Mouse (Mus musculus) mesoderm, embryonic 11.5 days (tissue): Measurements from ENCODE around the gene Ptgs1.

ENCODE experiments used
- DNase-seq: peaks from one replicate; pipeline ENCODE4 v3.0.0-alpha.2; 2012; ENCODE audit warnings: low read depth, low spot score

Ptgs1 gene

DNA sequence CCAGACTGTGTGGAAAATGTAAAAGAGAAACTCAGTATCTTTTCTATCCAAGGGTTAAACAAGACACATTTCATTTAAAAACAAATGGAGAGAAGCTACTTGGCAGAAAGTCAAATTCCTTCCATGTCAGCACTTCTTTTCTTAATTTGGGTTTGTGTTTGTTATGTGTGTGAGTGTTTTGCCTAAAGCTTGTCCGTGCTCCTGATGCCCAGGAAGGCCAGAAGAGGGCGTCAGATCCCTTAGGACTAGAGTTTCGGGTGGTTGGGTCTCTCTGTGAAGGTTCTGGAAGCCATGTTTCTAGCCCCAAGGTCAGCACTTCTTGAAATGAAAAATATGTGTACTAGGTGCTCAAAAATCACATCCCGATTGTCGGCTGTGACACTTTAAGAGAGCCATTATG lies 15.8 kb upstream of the Ptgs1 start:
- no peak for DNase-seq

DNA sequence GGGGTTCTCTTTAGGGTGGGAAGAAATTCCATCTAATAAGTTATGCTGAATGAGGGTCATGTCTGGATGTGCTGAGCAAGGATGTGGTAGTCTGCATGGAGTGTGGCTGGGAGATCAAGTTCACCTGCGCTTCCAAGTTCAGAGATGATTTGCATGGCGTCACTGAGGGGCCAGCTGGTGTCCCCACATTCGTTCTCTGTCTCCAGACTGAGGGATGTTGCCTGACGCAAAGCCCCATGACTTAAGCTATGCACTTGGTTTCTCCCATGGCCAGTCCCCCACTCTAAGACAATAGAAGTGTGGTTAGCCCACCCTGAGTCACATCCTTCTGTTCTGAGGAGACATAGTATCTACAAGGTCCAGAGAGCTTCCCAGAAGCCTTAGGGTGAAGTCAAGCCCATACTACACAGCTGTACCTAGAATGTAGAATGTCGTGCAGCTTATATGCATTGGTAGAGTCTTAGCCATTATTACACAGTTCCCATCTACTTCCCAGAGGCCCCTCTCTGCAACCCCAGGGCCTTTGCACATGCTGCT lies 15.0 kb upstream of the Ptgs1 start:
- DNase-seq: no peak

DNA sequence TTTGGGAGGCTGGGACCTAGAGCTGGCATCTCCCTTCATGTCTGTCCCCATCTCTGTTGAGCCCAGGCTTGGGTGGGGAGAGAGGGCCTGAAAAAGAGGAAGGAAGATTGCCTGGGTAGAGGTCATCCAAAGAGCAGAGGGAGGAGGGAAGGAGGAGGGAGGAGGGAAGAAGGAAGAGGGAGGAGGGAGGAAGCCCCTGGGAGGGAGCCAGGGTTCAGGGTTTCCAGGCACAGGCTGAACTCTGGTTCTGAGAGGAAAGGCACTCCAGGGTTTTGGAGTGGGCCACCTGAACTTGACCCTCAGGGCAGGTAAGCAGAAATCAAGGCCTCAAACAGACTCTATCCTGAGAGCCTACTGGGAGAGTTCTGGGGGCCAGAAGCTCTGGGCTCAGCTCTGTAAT lies 13.7 kb upstream of the Ptgs1 start:
- DNase-seq: no peak

DNA sequence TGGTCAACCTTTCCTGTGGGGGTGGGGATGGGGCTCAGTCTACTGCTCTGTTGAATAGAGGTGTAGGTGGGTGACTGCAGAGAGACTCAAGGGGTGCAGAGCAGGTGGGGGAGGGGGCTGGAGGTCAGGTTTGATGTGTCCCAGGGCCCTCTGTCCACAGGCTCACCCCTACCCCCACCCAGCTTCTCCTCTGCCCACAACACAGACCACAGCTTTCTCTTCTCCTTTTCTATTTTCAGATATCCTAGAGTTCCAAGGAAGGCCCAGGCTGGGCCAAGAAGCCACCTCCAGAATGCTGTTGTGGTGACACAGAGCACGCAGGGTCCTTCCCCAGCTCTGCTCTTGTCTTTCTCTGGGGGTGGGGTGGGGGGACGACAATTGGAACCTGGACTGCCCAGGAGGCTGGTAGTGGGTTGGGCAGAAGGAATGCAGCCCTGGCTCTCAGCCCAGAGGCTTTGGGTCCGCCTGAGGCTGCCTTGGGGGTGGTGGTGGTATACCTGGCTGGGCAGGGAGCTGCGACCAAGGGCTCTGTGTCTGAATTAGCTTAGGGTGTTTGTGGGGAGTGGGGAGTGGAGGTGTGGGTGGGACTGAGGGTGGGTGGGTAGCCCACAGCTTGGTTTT lies 13.2 kb upstream of the Ptgs1 start:
- DNase-seq: no peak

DNA sequence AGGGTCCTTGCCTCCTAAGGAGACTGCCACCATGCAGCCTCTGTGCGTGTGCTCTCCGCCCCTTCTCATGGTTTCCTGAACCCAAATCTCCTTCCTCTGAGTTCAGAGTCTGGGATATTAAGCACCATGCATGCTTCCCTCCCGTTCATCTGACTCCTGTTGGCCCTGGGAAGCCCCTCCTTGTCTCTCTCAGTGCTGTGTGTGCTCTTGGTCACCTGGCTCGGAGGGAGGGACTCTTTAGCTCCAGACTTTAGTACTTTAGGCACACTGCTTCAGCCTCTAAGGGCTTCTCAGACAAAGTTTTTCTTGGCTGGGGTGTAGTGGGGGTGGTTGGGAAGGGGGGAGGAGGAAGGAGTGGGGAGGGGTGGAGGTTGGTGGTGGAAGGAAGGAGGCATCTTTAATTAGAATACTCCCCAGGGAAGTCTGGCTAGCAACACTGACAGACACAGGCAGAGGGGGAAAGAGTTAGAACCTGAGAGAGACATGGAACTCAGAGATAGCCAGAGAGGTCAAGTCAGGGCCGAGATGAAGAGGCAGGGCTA lies 12.5 kb upstream of the Ptgs1 start:
- DNase-seq: no peak

DNA sequence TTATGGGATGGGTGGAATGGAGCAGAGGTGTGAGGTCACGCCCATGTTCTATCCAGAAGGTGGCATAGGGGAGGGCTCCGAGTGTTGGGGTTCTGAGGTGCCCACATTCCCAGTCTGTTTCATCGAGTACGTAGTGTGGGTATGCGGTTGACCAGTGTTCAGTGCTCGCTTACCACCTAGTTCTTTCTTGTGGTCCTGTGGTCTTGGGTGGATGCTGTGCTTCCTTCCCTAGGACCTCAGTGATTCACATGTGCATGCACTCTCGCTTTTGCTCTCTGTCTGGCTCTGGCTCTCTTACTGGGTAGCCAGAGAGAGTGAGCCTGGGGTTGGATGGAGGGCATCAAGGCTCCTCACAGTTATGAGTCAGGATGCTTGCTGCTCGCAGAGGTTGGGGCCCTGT lies 10.1 kb upstream of the Ptgs1 start:
- DNase-seq: no peak

DNA sequence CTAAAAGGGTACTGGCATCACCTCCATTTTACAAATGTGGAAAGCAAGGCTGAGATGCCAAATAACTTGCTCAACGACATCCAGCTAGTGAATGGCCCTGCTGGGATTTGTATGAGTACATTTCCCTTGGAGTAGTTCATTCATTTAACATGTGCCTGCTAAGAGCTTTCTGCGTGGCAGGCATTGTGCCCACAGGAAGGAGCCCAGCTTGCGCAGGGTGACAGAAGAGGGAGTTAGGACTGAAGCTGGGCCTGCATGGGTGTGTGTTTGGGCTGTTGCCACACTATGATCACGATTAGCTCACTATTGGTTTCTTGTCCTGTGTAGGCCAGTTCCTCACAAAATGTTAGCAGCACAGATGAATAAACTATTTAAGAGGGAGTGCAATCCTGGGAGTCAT lies 9.3 kb upstream of the Ptgs1 start:
- DNase-seq: no peak

DNA sequence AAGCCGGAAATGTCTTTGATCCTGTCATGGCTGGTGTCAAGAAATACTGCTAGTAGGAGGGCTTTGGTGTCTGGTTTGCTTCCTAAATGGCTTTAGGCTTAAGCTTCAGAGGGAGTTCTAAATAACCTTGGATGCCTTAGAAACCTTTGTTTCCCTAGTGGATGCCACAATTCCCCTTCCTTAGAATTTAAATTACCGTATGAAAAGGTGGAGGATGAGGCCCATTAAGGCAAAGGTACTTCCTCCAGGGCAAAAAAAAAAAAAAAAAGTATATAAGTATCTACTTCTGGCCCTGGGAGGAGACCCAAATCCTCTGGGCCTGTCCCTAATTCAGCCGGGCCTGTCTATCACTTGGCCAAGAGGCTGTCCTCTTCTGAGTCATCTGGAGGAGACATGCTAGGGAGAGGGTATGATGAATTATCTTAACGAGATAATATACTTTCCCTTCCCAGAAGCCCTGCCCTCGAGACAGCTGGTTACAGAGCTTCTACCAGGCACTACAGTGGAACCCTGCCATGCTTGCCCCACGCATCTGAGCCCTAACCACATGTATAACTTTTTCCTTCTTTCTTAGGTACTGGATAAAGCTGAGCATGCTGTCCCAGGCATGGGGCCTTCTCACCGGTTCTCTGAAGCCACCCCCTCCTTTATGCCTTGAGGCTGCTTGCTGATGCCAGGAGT lies 7.9 kb upstream of the Ptgs1 start:
- DNase-seq: no peak

DNA sequence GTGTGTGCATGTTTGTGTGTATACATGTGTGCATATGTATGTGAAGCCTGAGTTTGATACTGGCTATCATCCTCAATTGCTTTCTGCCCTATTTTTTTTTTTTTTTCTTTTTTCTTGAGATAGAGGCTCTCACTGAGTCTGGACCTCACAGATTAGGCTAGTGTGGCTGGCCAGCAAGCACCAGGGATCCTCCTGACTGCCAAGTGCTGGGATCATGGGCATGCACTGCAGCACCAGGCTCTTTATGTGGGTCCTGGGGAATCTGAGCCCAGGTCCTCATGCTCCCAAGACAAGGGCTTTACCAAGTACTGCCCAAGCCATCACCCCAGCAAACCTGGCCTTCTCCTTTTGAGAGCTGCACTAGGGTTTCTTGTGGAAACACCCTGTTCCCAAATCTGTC lies 6.8 kb upstream of the Ptgs1 start:
- no peak for DNase-seq

DNA sequence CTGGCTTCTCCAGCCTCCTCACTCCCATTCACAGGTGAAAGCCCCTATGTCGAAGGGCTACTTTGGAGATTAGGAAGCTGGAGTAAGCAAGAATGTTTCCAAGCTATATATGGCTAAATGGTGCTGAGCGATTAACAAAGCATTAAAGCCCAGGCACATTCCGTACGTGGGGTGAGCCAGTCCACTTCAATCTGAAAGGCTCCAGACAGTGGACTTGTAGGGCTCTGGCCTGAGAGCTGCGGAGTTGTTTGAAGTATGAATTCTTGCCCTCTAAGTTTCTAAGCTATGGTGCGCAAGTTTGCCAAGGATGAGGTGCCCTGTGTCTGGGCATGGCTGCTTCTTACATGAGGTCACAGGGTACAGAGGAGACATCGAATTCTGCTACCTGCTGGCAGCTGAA lies 6.1 kb upstream of the Ptgs1 start:
- DNase-seq: no peak

DNA sequence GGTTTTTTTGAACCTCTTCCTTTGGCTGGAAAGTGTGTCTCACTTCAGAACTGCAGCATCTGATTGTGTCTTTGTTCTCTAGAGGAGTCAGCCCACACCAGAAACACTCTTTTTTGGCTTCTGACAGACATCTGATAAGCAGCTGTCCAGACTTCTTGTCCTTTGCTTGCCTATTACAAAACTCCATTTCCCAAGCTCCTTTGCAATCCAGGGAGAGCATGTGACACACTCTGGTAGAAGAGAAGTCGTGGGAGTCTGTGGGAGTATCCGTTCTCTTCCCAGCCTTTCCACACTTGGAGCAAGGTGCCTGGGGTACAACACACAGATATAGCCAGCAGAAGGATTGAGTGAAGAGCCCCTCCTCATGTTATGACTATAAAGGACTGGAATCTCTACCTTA lies 5.6 kb upstream of the Ptgs1 start:
- DNase-seq: no peak

DNA sequence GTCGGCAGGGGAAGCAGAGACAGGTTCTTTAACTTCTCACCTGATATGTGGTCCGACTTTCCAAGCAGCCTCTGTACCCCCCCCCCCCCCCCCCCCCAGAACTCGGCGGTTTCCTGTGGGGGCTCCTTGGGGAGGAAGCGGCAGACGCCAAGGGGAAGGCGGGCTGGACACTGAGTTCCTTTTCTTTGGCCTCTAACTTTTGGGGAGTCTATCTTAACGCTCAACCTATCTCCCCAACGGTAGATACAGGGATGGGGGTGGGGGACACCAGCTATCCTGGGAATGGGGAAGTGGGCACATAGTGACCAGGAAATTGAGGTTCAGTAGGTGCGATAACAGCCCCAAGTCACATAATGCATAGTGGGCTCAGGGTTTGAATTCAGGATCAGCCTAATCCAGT lies 741 bp downstream of the Ptgs1 start:
- DNase-seq: no peak

DNA sequence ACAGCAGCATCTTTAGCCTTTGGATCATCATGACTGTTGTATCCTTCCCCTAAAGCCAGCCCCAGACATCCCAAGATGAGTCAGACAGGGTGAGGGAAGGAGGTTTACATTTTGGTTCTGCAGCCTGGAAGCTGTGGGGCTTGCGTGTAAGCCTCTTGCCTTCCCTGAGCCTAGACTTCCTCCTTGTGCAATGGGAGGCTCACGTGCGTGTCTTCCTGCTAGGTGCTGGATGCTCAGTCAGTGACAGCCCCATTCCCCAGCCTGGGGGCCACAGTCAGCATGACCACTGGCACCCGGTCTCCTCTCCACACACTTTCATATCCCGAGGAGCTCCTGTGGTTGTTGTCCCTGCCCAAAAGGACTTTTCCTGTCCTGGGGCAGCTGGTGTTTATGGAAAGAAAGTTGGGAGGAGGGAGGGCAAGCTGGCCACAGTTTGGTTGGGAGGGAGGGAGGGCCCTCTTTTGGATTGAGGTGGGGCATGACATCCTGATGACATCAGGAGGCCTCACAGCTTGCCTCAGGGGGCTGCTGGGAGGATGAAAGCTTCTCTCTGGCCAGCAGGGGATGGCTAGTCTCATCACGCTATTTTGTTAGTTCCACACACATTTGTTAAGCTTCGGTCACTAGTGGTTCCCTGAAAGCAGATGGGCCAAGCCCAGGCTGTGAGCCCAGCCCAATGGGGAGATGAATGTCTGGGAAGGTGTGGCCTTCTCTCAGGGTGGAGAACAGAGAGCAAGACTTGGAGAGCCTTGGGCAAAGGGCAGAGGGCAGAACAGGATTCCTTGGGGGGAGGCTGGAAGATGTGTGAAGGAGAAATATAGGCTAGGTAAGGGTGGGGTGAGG lies 4.5 kb downstream of the Ptgs1 start:
- DNase-seq: no peak

DNA sequence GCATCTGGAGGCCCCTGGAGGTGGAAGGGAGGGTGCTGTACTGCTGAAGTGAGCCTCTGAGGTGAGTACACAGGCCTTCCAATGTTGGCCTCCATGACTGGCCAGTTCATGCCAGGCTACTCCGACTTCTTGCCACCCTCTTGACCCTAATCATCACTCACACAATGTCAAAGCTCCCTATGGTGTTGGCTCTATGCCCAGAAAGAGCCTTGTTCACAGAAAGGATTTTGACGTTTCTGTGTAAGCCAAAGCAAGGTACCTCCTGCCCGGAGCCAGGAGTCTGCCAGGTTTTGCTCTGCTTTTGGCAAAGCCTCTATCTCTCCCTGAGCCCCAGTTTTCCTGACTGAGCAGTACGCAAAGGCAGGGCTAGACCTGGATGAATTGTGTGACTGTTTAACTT lies 5.7 kb downstream of the Ptgs1 start:
- DNase-seq: no peak

DNA sequence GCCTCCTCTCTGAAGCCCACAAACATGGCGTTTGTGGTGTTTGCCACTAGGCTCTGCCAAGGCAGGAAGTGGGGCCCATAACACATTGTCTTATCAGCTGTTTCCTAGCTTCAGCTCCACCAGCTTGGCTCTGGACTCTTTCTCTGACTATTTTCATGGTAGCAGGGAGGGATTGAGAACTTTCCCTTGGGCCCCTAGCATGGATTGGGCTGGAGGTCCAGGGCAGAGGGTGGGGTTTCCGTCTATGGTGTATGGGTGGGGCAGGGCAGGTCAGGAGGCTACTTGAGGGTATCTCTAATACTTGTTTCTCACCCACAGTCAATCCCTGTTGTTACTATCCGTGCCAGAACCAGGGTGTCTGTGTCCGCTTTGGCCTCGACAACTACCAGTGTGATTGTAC lies 6.7 kb downstream of the Ptgs1 start:
- no peak for DNase-seq

DNA sequence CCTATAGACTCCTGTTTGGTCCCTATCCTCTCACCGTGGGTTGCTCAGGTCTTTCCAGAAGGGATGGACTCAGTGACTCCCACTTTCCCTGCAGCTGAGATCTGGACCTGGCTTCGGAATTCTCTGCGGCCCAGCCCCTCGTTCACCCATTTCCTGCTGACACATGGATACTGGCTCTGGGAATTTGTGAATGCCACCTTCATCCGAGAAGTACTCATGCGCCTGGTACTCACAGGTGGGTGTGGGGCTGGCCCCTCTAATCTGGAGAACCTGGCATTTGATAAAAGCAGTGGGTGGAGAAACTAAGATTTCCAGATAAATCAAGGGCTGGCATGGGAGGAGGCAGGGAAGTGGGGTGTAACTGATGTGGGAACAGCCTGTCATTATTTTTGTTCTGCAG lies 7.3 kb downstream of the Ptgs1 start:
- no peak for DNase-seq

DNA sequence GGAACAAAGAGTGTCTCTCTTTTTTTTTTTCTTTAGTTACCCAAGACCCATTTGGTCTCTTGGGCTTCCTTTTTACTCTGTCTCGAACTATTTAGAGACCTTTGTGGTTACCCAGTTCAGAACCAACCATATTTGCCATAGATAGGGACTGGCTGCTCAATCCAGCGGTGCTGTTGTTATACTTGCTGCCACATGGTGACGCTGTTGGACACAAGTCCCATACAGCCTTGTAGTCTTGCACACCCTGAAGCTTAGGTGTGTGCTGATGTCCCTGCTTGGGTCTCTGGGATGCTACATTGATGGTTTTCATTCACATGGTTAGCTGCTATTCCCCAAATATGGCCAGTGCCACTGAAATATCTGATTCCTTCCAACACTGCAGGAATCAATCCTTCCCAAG lies 8.2 kb downstream of the Ptgs1 start:
- no peak for DNase-seq

DNA sequence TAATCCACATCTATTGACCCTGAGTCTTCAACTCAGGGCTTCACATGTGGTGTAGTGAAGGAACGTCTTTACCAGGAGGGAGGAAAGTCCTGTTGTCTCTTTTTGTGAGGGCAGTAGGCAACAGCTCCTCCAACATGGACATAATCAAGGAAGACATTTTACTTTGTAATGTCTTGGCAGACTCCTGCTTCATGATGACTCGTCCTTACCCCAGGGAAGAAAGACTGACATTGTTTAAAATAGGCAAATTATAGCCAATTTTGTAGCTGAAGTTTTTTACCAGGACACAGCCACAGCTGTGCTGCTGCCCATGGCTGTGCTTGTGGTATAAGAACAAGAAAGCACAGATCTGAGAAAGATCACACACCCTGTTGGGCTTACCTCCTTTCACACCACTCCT lies 8.7 kb downstream of the Ptgs1 start:
- DNase-seq: no peak

DNA sequence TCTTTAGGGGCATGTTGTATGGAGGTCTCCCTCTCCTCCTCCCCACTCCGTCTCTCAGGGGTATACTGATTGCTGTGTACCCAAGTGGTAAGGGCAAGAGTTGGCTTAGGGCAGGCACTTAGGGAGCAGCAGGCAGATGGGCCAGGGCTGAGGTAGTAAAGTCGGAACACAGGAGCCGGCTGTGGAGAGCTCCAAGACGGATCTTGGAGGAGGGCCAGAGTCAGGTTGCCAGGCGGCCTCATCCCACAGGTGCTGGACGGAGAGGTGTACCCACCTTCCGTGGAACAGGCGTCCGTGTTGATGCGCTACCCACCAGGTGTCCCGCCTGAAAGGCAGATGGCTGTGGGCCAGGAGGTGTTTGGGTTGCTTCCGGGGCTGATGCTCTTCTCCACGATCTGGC lies 12.3 kb downstream of the Ptgs1 start:
- no peak for DNase-seq

DNA sequence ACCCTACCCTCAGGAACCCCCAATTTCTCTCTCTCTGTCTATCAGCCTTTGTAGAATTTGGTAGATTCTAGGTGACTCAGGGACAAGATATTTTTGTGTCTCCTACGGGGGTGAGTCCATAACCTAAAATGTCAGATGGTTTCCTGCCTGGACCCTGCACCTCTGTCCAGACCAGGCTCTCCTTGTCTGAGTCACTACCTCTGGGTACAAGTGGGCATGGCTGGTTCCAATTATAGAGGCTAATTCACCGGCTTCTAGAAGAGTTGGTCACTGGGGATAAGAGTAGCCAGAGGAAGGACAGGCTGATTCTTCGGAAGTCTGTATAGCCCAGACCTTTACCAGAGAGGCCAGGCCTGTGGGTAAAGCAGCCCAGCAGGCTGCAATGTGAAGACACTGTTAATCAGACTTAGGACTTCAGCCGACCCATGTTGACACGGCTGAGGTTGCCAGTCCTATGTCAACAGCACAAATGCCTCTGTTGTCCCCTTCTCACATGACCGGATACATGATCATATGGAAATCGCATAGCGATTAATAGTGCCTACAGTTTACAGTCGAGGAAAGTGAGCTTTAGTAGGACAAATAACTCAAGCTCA lies 13.2 kb downstream of the Ptgs1 start:
- DNase-seq: no peak

DNA sequence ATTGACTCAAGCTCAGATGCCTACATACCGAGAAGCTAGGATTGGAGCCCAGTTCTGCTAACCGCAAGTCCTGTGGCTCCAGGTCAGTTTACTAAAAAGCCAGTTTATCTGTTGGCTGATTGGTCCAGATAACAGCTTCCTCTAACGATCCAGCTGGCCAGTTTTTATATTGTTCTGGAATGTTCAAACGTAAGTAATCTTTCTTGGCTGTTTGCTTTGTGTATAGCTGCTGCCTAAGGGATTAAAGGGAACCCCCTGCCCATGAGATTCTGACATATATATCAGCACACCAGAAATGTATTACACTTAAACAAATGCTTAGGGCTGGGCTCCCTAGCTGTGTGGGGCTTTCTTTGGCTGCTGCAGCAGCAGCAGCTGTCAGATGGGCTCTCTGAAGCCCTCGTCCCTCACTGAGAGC lies 13.7 kb downstream of the Ptgs1 start:
- no peak for DNase-seq

DNA sequence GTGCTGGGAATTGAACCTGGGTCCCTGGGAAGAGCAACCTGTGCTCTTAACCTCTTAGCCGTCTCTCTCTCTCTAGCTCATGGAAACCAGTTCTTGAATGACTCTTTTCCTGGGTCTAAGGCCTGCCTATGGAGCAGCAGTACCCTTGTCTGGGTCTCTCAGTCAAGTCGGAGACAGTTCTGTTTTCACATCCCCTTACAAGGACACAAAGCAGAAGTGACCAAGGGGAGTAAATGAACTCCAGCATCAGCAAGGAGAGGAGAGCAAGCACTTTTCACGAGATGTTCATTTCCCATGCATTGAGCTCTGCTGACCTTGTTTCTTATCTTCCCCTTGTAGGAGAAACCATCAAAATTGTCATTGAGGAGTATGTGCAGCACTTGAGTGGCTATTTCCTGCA lies 14.5 kb downstream of the Ptgs1 start:
- no peak for DNase-seq
